In the genomic region with DNA sequence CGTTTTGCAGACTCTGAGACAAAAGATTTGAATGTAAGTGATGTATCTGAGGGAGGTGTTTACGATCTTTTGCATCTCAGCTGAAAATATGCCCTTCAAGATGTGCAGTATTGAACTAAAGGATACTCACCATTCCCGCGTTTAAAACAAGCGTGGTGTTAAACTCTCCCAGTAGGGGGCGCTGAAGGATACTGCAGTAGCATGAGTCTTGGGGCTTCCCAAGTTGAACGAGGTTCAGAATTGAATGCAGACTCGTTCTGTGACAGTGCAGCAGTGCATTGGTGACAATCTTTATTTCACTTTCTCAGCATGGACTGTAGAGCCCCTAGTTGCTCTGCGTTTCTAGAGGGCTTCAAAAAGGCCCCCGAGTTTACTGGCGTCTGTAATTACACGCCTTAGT, we compare ENCODE assay signal across 8 mouse cellular contexts. TPM values are rescaled to one million over a fixed set of nuclear protein-coding genes. Genes with fewer than 3 reads are reported as not detected.
DNase-seq lines count a peak whose midpoint lies in the region; ATAC-seq lines count a peak whose summit lies in the region.

No protein-coding gene starts in this region.

- no peak overlapping the region for H3K4me3 ChIP-seq in forebrain, embryonic 12.5 days (replicated peaks)
- H3K4me3 ChIP-seq in kidney, embryonic 15.5 days (replicated peaks): no peak overlapping the region
- no peak overlapping the region for H3K4me3 ChIP-seq in limb, embryonic 13.5 days
- H3K4me3 ChIP-seq in neural tube, embryonic 14.5 days (ENCODE audit: low read depth, low read length): no peak overlapping the region

- no peaks in the 10 kb centered on the region for H3K4me1 ChIP-seq in forebrain, embryonic 12.5 days
- H3K4me1 ChIP-seq in kidney, embryonic 15.5 days: no peaks in the 10 kb centered on the region
- H3K4me1 ChIP-seq in limb, embryonic 13.5 days: no peaks in the 10 kb centered on the region
- no peaks in the 10 kb centered on the region for H3K4me1 ChIP-seq in neural tube, embryonic 14.5 days (ENCODE audit: control insufficient read depth, insufficient read depth, low read length)

- H3K36me3 ChIP-seq in forebrain, embryonic 12.5 days (replicated peaks): no peaks in the 10 kb centered on the region
- no peaks in the 10 kb centered on the region for H3K36me3 ChIP-seq in kidney, embryonic 15.5 days
- H3K36me3 ChIP-seq in limb, embryonic 13.5 days: no peaks in the 10 kb centered on the region
- no peaks in the 10 kb centered on the region for H3K36me3 ChIP-seq in neural tube, embryonic 14.5 days (ENCODE audit: control insufficient read depth, insufficient read depth, low read length)

- H3K9ac ChIP-seq in forebrain, embryonic 12.5 days: no peak overlapping the region
- no peak overlapping the region for H3K9ac ChIP-seq in kidney, embryonic 15.5 days
- H3K9ac ChIP-seq in limb, embryonic 13.5 days: no peak overlapping the region
- no peak overlapping the region for H3K9ac ChIP-seq in neural tube, embryonic 14.5 days (replicated peaks; ENCODE audit: low read depth, low read length)

- H3K4me2 ChIP-seq in forebrain, embryonic 12.5 days: no peak overlapping the region
- H3K4me2 ChIP-seq in kidney, embryonic 15.5 days: peak overlapping the region; percentile 31; the same call in 1 of the 2 replicates
- peak overlapping the region; percentile 49 for H3K4me2 ChIP-seq in limb, embryonic 13.5 days (replicated peaks)
- H3K4me2 ChIP-seq in neural tube, embryonic 14.5 days (ENCODE audit: low read depth, low read length): no peak overlapping the region

- H3K27ac ChIP-seq in forebrain, embryonic 12.5 days: no peak overlapping the region
- H3K27ac ChIP-seq in kidney, embryonic 15.5 days: no peak overlapping the region
- H3K27ac ChIP-seq in limb, embryonic 13.5 days: no peak overlapping the region
- no peak overlapping the region for H3K27ac ChIP-seq in neural tube, embryonic 14.5 days (ENCODE audit: low read depth, low read length)

- peak; percentile 35 for DNase-seq in 3T3-L1 (ENCODE audit: low read depth, low spot score)
- DNase-seq in CD4-positive helper T cell, adult 2 months (ENCODE audit: low read depth, low spot score): peak; percentile 38
- peak; percentile 84 for DNase-seq in brain, adult 2 months (ENCODE audit: low read depth, low spot score)
- DNase-seq in yolk sac, embryonic 10.5 days (ENCODE audit: low spot score): no peak

- peaks cover 5% of the 10 kb centered on the region; the same call in 1 of the 2 replicates for H3K27me3 ChIP-seq in forebrain, embryonic 12.5 days
- 0 out of 2 replicates have a peak, but pooled peaks cover 6% of the 10 kb centered on the region for H3K27me3 ChIP-seq in kidney, embryonic 15.5 days
- H3K27me3 ChIP-seq in limb, embryonic 13.5 days: peaks cover 10% of the 10 kb centered on the region
- H3K27me3 ChIP-seq in neural tube, embryonic 14.5 days (ENCODE audit: control insufficient read depth, insufficient read depth, low read length): no peaks in the 10 kb centered on the region

- no peaks in the 10 kb centered on the region for H3K9me3 ChIP-seq in forebrain, embryonic 12.5 days
- H3K9me3 ChIP-seq in kidney, embryonic 15.5 days (replicated peaks): no peaks in the 10 kb centered on the region
- no peaks in the 10 kb centered on the region for H3K9me3 ChIP-seq in limb, embryonic 13.5 days
- H3K9me3 ChIP-seq in neural tube, embryonic 14.5 days (ENCODE audit: control insufficient read depth, low read length): no peaks in the 10 kb centered on the region

- peak; percentile 46; the same call in 1 of the 2 replicates for ATAC-seq in forebrain, embryonic 12.5 days (ENCODE audit: low FRiP score)
- peak; percentile 62; the same call in 1 of the 2 replicates for ATAC-seq in kidney, embryonic 15.5 days (replicated peaks; ENCODE audit: low FRiP score)
- peak; percentile 57; the same call in 1 of the 2 replicates for ATAC-seq in limb, embryonic 13.5 days (ENCODE audit: low FRiP score, low read depth)
- peak; percentile 56; the same call in 1 of the 2 replicates for ATAC-seq in neural tube, embryonic 14.5 days (ENCODE audit: low read depth)

- WGBS in forebrain, embryonic 12.5 days: 26% methylated on average over 12 of the region's 12 CpGs
- WGBS in kidney, embryonic 15.5 days: 10% methylated on average over 12 of the region's 12 CpGs
- 8% methylated on average over 12 of the region's 12 CpGs for WGBS in limb, embryonic 13.5 days
- WGBS in neural tube, embryonic 14.5 days: 13% methylated on average over 12 of the region's 12 CpGs

RNA-seq across cellular contexts. Expression of gene Bod1l, which starts 40.4 kb away (rescaled TPM):
- 29.1 and 30.0 TPM in 2 replicates for polyA plus RNA-seq in forebrain, embryonic 12.5 days (2016; fragmentation: Nextera tagmentation; extraction: Ambion mirVana)
- 22.4 and 24.2 TPM in 2 replicates for polyA plus RNA-seq in kidney, embryonic 15.5 days (2015; fragmentation: Nextera tagmentation; extraction: Ambion mirVana)
- polyA plus RNA-seq in limb, embryonic 13.5 days (2015; fragmentation: Nextera tagmentation; extraction: Ambion mirVana): 26.7 and 28.9 TPM in 2 replicates
- polyA plus RNA-seq in neural tube, embryonic 14.5 days (2014; fragmentation: Nextera tagmentation; extraction: Ambion mirVana): 33.8 and 35.3 TPM in 2 replicates

Comparison
In these comparisons a context has a peak if more than half of its experiments do, and no peak if none do; other contexts are left out.
1. H3K4me2 ChIP-seq: peak in kidney, embryonic 15.5 days (single experiment) and limb, embryonic 13.5 days (single experiment); none in forebrain, embryonic 12.5 days (single experiment) and neural tube, embryonic 14.5 days (single experiment).
2. Peak in every context shown above with its lines, with median percentiles within 50 percentile points of each other: ATAC-seq.